Mouse (Mus musculus) spleen, adult 2 months (tissue): ENCODE results near the gene Olfr559. TPM values are rescaled to one million over a fixed set of nuclear protein-coding genes. Genes with fewer than 3 reads are reported as not detected.

Experiments
- DNase-seq, 2 experiments: peaks; one replicate each; pipeline versions ENCODE4 v3.0.0 to v3.0.0-alpha.2; 2012 to 2021; ENCODE audit warnings: low spot score in 2 of 2, low read depth in 1 of 2
- H3K27ac ChIP-seq: fragments of 200-500 bp; 2 replicates; pipeline ENCODE4 v1.5.1; 2012; ENCODE audit warnings: low read length, inconsistent platforms; ENCODE audit not compliant: insufficient read depth
- H3K27me3 ChIP-seq: fragments of 200-500 bp; 2 replicates; pipeline ENCODE4 v1.6.1; 2012; ENCODE audit warnings: mild to moderate bottlenecking, moderate library complexity, low read length, inconsistent platforms; ENCODE audit not compliant: control insufficient read depth, insufficient read depth
- H3K36me3 ChIP-seq: fragments of 200-500 bp; 2 replicates; pipeline ENCODE4 v1.6.1; 2012; ENCODE audit warnings: mild to moderate bottlenecking, low read length, inconsistent platforms; ENCODE audit not compliant: control insufficient read depth, insufficient read depth
- H3K4me1 ChIP-seq: fragments of 200-500 bp; 2 replicates; pipeline ENCODE4 v1.6.1; 2011; ENCODE audit warnings: inconsistent platforms; ENCODE audit not compliant: control insufficient read depth, insufficient read depth, insufficient read length
- H3K4me3 ChIP-seq: fragments of 200-500 bp; 2 replicates; pipeline ENCODE4 v1.5.1; 2011; ENCODE audit warnings: mild to moderate bottlenecking, inconsistent platforms; ENCODE audit not compliant: insufficient read depth, insufficient read length; ENCODE audit errors: extremely low read depth
- CTCF ChIP-seq: fragments of 200-500 bp; IDR thresholded peaks from 2 replicates; pipeline ENCODE4 v1.5.1; 2011; ENCODE audit warnings: mild to moderate bottlenecking, inconsistent platforms; ENCODE audit not compliant: insufficient read depth, insufficient read length, insufficient replicate concordance; ENCODE audit errors: extremely low read depth
- POLR2A ChIP-seq: fragments of 200-500 bp; IDR thresholded peaks from 2 replicates; pipeline ENCODE4 v1.6.1; 2011; ENCODE audit warnings: low read depth, low read length, inconsistent platforms
- WGBS: fragments of 180-500 bp; shearing (Covaris S2); methylation state at CpG from one replicate; pipeline ENCODE4 v1.1.7; 2018; 5-methylcytosine and 5-hydroxymethylcytosine counted together
- polyA plus RNA-seq: library from polyadenylated mRNA; depleted of rRNA; stranded (reverse); fragments of >200 nt; gene quantifications from 2 replicates; pipeline ENCODE4 v1.2.3, GENCODE M21; 2012; rRNA removed

The Olfr559 gene
- polyA plus RNA-seq, 1 experiment: not detected

DNA sequence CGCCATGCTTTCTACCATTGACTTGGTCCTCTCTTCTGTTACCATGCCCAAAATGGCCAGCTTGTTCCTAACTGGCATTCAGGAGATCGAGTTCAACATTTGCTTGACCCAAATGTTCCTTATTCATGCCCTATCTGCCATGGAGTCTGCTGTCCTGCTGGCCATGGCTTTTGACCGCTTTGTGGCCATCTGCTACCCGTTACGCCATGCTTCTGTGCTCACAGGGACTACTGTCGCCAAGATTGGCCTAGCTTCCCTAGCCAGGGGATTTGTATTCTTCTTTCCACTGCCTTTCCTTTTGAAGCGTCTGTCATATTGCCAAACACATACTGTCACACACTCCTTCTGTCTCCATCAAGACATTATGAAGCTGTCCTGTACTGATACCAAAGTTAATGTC is 28.8 kb downstream of the Olfr559 start:
- Histone ChIP-seq H3K27me3 (no peaks in the 10 kb centered on the region), H3K4me1 (no peaks in the 10 kb centered on the region), H3K36me3 (no peaks in the 10 kb centered on the region), H3K27ac (no peak overlapping the region), H3K4me3 (no peak overlapping the region)
- no peak for TF ChIP-seq CTCF
- no peak for TF ChIP-seq POLR2A
- 89% methylated on average over 7 of the region's 7 CpGs for WGBS
- no peak for DNase-seq

- H3K36me3 ChIP-seq: no peaks in the 10 kb centered on the region
- peak; percentile 8 to 22 for DNase-seq
- 77% methylated on average over 5 of the region's 5 CpGs for WGBS
- no peak for TF ChIP-seq POLR2A
- TF ChIP-seq CTCF: peak; percentile 77; the same call in 1 of the 2 replicates
- H3K27ac ChIP-seq: no peak within 1 kb of the TSS
- H3K4me1 ChIP-seq: no peaks in the 10 kb centered on the region
- no peak within 1 kb of the TSS for H3K4me3 ChIP-seq
- H3K27me3 ChIP-seq: no peaks in the 10 kb centered on the region
Observed at GRCm38 (mm10) chr7:102695358-102696125, 31.7 kb downstream of the Olfr559 start, which contains the start of gene Olfr557. Gene Olfr557, plus strand, starts transcription at chr7:102695910.

DNA sequence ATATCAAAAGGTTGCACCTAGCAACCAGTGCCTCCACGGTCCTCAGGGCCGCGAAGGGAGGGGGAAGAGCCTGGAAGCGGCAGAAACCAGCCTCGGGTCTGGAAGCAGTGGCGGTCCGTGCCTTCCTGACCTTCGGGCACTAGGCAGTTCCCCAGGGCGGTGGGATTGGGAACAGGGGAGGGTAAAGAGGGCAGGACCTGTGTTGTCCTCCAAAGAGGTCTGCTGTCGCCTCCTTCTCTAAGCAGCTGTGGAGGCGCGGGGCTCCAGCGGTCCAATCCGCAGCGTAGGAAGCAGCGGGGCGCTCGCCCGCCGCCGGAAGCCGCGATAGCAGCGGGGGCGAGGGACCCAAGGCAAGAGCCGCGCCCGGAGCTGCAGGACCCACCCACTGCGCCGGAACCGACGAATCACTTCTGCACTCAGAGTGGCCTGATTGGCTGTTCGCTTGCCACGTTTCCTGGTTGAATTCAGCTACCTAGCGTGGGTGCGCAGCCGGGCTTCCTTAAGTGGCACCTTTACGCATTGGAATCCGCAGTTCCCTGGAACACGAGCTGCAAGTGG is 40.3 kb downstream of the Olfr559 start, which contains the start of gene Trim68:
Gene Trim68, minus strand, starts transcription at position 384 of the 558 bp plus-strand sequence.
- peak; percentile 4; the same call in 1 of the 2 replicates for TF ChIP-seq POLR2A
- TF ChIP-seq CTCF: no peak
- WGBS: under 1% methylated on average over 40 of the region's 40 CpGs
- Histone ChIP-seq H3K27ac (peak within 1 kb of the TSS; percentile 74), H3K36me3 (no peaks in the 10 kb centered on the region), H3K4me1 (no peaks in the 10 kb centered on the region; the same call in 1 of the 2 replicates), H3K27me3 (no peaks in the 10 kb centered on the region), H3K4me3 (peak within 1 kb of the TSS; percentile 92)
- peak; percentile 78 to 90 for DNase-seq

DNA sequence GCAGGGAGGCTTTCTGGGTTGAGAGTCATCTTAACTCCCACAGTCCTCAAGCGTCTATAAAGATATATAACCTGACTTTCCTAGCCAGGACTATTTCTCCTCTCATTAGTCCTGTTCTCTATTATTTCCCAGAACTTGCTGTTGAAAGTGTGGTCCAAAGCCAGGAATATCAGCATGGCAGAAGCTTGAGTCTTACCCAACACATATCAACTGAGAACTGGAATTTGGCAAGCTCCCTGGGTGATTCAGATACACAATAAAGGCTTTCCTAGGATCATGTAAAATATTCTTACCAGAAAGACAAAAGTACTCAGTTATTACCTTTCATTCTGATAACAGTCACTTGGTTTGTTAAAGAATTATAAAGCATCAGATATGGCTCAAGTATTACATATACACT is 45.4 kb downstream of the Olfr559 start:
- Histone ChIP-seq H3K4me3 (no peak overlapping the region), H3K27ac (no peak overlapping the region), H3K36me3 (peaks cover 4% of the 10 kb centered on the region; the same call in 1 of the 2 replicates), H3K4me1 (no peaks in the 10 kb centered on the region), H3K27me3 (no peaks in the 10 kb centered on the region)
- 93% methylated on average over 1 of the region's 1 CpGs for WGBS
- DNase-seq: no peak
- TF ChIP-seq POLR2A (no peak), CTCF (no peak)

DNA sequence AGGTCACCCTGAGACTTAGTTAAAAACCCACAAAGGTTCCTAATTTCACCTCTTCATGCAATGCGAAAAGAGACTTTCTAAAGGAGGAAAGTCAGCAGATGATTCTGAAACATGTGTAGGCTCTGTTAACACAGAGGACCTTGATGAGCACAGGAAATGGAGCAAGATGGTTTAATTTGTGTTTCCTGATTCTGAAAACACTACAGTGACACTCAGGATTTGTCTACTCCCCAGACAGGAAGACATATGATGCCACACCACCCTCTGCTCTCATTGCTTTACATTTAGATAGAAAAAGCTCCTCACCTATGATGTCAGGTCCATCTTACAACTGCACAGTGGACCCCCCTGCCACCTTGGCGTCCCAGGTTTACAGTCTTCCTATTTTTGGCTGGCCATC is 51.1 kb downstream of the Olfr559 start:
- TF ChIP-seq POLR2A: no peak
- TF ChIP-seq CTCF: no peak
- H3K27me3 ChIP-seq: no peaks in the 10 kb centered on the region
- DNase-seq: no peak
- no peak overlapping the region for H3K27ac ChIP-seq
- no peak overlapping the region for H3K4me3 ChIP-seq
- 49% methylated on average over 2 of the region's 2 CpGs for WGBS
- H3K36me3 ChIP-seq: peaks cover 3% of the 10 kb centered on the region; the same call in 1 of the 2 replicates
- no peaks in the 10 kb centered on the region for H3K4me1 ChIP-seq

Other genes starting within 250 kb of the Olfr559 start
- not detected in 2 replicates for gene Olfr543, start 245.8 kb downstream of the Olfr559 start, polyA plus RNA-seq
- gene Olfr544, start 239.2 kb downstream of the Olfr559 start, polyA plus RNA-seq: not detected in 2 replicates
- not detected in 2 replicates for gene Olfr545, start 227.9 kb downstream of the Olfr559 start, polyA plus RNA-seq
- not detected in 2 replicates for gene Olfr547, start 192.7 kb downstream of the Olfr559 start, polyA plus RNA-seq
- gene Olfr548-ps1, start 186.6 kb downstream of the Olfr559 start, polyA plus RNA-seq: not detected in 2 replicates
- not detected in 2 replicates for gene Olfr549, start 177.6 kb downstream of the Olfr559 start, polyA plus RNA-seq
- 6.3 and 8.1 TPM in 2 replicates for gene Trim21, start 162.0 kb downstream of the Olfr559 start, polyA plus RNA-seq
- not detected in 2 replicates for gene Olfr550, start 156.0 kb downstream of the Olfr559 start, polyA plus RNA-seq
- gene Olfr551, start 135.6 kb downstream of the Olfr559 start, polyA plus RNA-seq: not detected in 2 replicates
- gene Olfr552, start 129.7 kb downstream of the Olfr559 start, polyA plus RNA-seq: 0.06 and 0.12 TPM in 2 replicates
- not detected in 2 replicates for gene Olfr553, start 109.3 kb downstream of the Olfr559 start, polyA plus RNA-seq
- gene Olfr554, start 89.1 kb downstream of the Olfr559 start, polyA plus RNA-seq: not detected in 2 replicates
- gene Olfr555, start 68.7 kb downstream of the Olfr559 start, polyA plus RNA-seq: not detected in 2 replicates
- not detected in 2 replicates for gene Olfr556, start 62.6 kb downstream of the Olfr559 start, polyA plus RNA-seq
- gene Trim68, start 40.2 kb downstream of the Olfr559 start, polyA plus RNA-seq: 10.6 and 12.4 TPM in 2 replicates
- gene Olfr557, start 31.6 kb downstream of the Olfr559 start, polyA plus RNA-seq: not detected in 2 replicates
- 0.07 and 0.19 TPM in 2 replicates for gene Olfr558, start 25.3 kb downstream of the Olfr559 start, polyA plus RNA-seq
- gene Olfr33, start 8.4 kb downstream of the Olfr559 start, polyA plus RNA-seq: not detected in 2 replicates
- gene Olfr560, start 31.9 kb upstream of the Olfr559 start, polyA plus RNA-seq: not detected in 2 replicates
- 0.12 and 0.26 TPM in 2 replicates for gene Olfr78, start 32.0 kb upstream of the Olfr559 start, polyA plus RNA-seq
- gene Olfr561, start 43.7 kb upstream of the Olfr559 start, polyA plus RNA-seq: not detected in 2 replicates
- gene Olfr564, start 76.0 kb upstream of the Olfr559 start, polyA plus RNA-seq: not detected in 2 replicates
- not detected in 2 replicates for gene Olfr566, start 131.3 kb upstream of the Olfr559 start, polyA plus RNA-seq
- gene Olfr568, start 149.6 kb upstream of the Olfr559 start, polyA plus RNA-seq: not detected in 2 replicates
- not detected in 2 replicates for gene Olfr569, start 163.4 kb upstream of the Olfr559 start, polyA plus RNA-seq
- gene Olfr570, start 167.1 kb upstream of the Olfr559 start, polyA plus RNA-seq: not detected in 2 replicates
- not detected in 2 replicates for gene Olfr571, start 190.0 kb upstream of the Olfr559 start, polyA plus RNA-seq
- not detected in 2 replicates for gene Olfr572, start 196.9 kb upstream of the Olfr559 start, polyA plus RNA-seq
- gene Olfr573-ps1, start 215.1 kb upstream of the Olfr559 start, polyA plus RNA-seq: not detected in 2 replicates
- gene Olfr574, start 221.0 kb upstream of the Olfr559 start, polyA plus RNA-seq: not detected in 2 replicates
- not detected in 2 replicates for gene Olfr575, start 231.3 kb upstream of the Olfr559 start, polyA plus RNA-seq
- not detected in 2 replicates for gene Olfr576, start 235.2 kb upstream of the Olfr559 start, polyA plus RNA-seq
- gene Olfr577, start 248.5 kb upstream of the Olfr559 start, polyA plus RNA-seq: not detected in 2 replicates